Mouse (Mus musculus): Measurements from ENCODE around the gene Stk24.

GRCm38 (mm10) chr14:121359850-121360249 is 20.0 kb downstream of the Stk24 start:
- no peak for TF ChIP-seq CTCF (IDR thresholded peaks at IDR 0.05; ENCODE audit: borderline replicate concordance, insufficient read depth, low read depth, low read length)
- TF ChIP-seq POLR2A (IDR thresholded peaks at IDR 0.05; ENCODE audit: borderline replicate concordance, insufficient read depth, low read length), result no peak

All from cerebellum, adult 2 months (tissue).